Mouse (Mus musculus) embryonic fibroblast, embryonic 13.5 days (primary cell): ENCODE results near the gene Vmn2r83. TPM values are rescaled to one million over a fixed set of nuclear protein-coding genes. Genes with fewer than 3 reads are reported as not detected.

Experiments
- H3K27ac ChIP-seq: 2 replicates; pipeline ENCODE4 v1.5.1; 2012; ENCODE audit warnings: low read length, control low read depth, inconsistent platforms; ENCODE audit not compliant: insufficient read depth
- H3K4me1 ChIP-seq: 2 replicates; pipeline ENCODE4 v1.6.1; 2011; ENCODE audit warnings: low read length; ENCODE audit not compliant: control insufficient read depth, insufficient read depth
- H3K4me3 ChIP-seq: 2 replicates; pipeline ENCODE4 v1.5.1; 2011; ENCODE audit warnings: mild to moderate bottlenecking, control low read depth, low read length; ENCODE audit not compliant: insufficient read depth
- CTCF ChIP-seq: IDR thresholded peaks from 2 replicates; pipeline ENCODE4 v1.5.1; 2011; ENCODE audit warnings: mild to moderate bottlenecking, control low read depth, low read length, moderate library complexity, borderline replicate concordance; ENCODE audit not compliant: insufficient read depth
- POLR2A ChIP-seq: IDR thresholded peaks from 2 replicates; pipeline ENCODE4 v1.6.1; 2011; ENCODE audit warnings: low read depth, mild to moderate bottlenecking, control low read depth, low read length, moderate library complexity
- polyA plus RNA-seq: library from polyadenylated mRNA; stranded (reverse); fragments of >200 nt; gene quantifications from 2 replicates; pipeline ENCODE4 v1.2.4, GENCODE M21; 2011; ENCODE audit warnings: low read depth; ENCODE audit not compliant: missing spikeins, insufficient read length

The Vmn2r83 gene
- polyA plus RNA-seq, 1 experiment, result not detected

GRCm38 (mm10) chr10:79537271-79537670, 68.7 kb downstream of the Vmn2r83 start:
- H3K4me3 ChIP-seq, result no peak overlapping the region
- TF ChIP-seq CTCF (no peak), POLR2A (no peak)
- H3K27ac ChIP-seq, result no peak overlapping the region
- peaks cover 5% of the 10 kb centered on the region; the same call in 1 of the 2 replicates for H3K4me1 ChIP-seq

GRCm38 (mm10) chr10:79537781-79538180, 69.2 kb downstream of the Vmn2r83 start:
- no peak for TF ChIP-seq POLR2A
- no peak for TF ChIP-seq CTCF
- Histone ChIP-seq H3K4me1 (peaks cover 5% of the 10 kb centered on the region; the same call in 1 of the 2 replicates), H3K27ac (no peak overlapping the region), H3K4me3 (no peak overlapping the region)

- Histone ChIP-seq H3K27ac (no peak overlapping the region), H3K4me1 (peaks cover 5% of the 10 kb centered on the region; the same call in 1 of the 2 replicates), H3K4me3 (no peak overlapping the region)
- TF ChIP-seq POLR2A (no peak), CTCF (no peak)
These were observed 69.8 kb downstream of the Vmn2r83 start for GRCm38 (mm10) chr10:79538323-79538722.

- Histone ChIP-seq H3K27ac (no peak overlapping the region), H3K4me1 (peaks cover 5% of the 10 kb centered on the region; the same call in 1 of the 2 replicates), H3K4me3 (no peak overlapping the region)
- no peak for TF ChIP-seq CTCF
- no peak for TF ChIP-seq POLR2A
These were observed 70.3 kb downstream of the Vmn2r83 start for GRCm38 (mm10) chr10:79538873-79539272.

- Histone ChIP-seq H3K4me3 (no peak overlapping the region), H3K27ac (no peak overlapping the region), H3K4me1 (peaks cover 5% of the 10 kb centered on the region; the same call in 1 of the 2 replicates)
- no peak for TF ChIP-seq POLR2A
- no peak for TF ChIP-seq CTCF
These were observed 71.4 kb downstream of the Vmn2r83 start for GRCm38 (mm10) chr10:79539701-79540495.

DNA sequence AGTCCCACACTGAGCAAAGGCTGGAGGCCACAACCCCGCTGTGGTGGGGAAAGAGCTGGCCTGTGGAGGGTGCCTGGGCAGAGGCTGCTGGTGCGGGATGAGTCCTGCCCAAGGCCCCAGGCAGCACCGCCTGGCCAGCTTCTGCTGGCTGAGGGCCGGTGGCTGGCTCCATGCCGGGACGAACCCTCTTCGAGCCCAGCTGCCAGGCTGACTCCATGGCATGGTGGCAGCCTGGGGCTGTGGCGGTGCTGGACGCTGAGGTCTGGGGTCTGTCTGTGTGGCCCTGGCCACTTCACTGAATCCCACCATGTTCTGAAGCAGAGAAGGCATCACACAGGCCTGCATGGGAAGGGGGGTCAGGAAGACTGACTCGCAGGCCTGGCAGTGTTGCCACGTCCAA, 72.2 kb downstream of the Vmn2r83 start:
- Histone ChIP-seq H3K4me1 (peaks cover 5% of the 10 kb centered on the region; the same call in 1 of the 2 replicates), H3K27ac (no peak overlapping the region), H3K4me3 (no peak overlapping the region)
- no peak for TF ChIP-seq POLR2A
- no peak for TF ChIP-seq CTCF

DNA sequence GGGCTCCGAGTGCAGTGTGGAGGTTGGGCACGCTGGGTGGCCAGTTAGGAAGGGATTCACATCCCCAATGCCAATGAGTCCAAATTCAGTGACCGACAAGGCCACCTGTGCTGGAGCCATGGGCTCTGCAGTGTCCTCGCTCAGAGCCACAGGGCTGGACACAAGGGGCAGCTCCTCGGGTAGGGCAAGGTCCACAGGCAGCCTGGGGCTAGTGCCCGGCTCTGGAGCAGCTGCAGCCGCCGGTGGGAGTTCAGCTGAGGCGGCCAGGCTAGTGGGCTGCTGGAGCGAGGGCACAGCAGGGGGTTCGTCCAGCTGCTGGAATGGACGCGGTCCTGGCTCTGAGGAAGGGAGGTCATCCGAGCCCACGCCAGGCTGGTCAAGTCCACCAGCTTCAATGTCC, 73.0 kb downstream of the Vmn2r83 start:
- Histone ChIP-seq H3K27ac (no peak overlapping the region), H3K4me1 (peaks cover 5% of the 10 kb centered on the region; the same call in 1 of the 2 replicates), H3K4me3 (no peak overlapping the region)
- TF ChIP-seq POLR2A (no peak), CTCF (no peak)

- no peak overlapping the region for H3K4me3 ChIP-seq
- no peak for TF ChIP-seq CTCF
- TF ChIP-seq POLR2A, result no peak
- no peak overlapping the region for H3K27ac ChIP-seq
- H3K4me1 ChIP-seq, result peaks cover 5% of the 10 kb centered on the region; the same call in 1 of the 2 replicates
These were observed 73.6 kb downstream of the Vmn2r83 start for GRCm38 (mm10) chr10:79542171-79542570.

Other genes with a start within 250 kb of the Vmn2r83 start
- gene Vmn2r81, start 221.0 kb upstream of the Vmn2r83 start, polyA plus RNA-seq, result not detected in 2 replicates
- gene Vmn2r82, start 112.2 kb upstream of the Vmn2r83 start, polyA plus RNA-seq, result not detected in 2 replicates
- gene Plpp2, start 65.1 kb downstream of the Vmn2r83 start, polyA plus RNA-seq, result 23.5 and 39.4 TPM in 2 replicates
- 24.7 and 33.6 TPM in 2 replicates for gene Mier2, start 86.5 kb downstream of the Vmn2r83 start, polyA plus RNA-seq
- gene Theg, start 118.6 kb downstream of the Vmn2r83 start, polyA plus RNA-seq, result not detected in 2 replicates
- gene C2cd4c, start 145.3 kb downstream of the Vmn2r83 start, polyA plus RNA-seq, result 0.19 TPM in 1 of 2 replicates, not detected in the other
- 15.0 and 18.7 TPM in 2 replicates for gene Shc2, start 169.2 kb downstream of the Vmn2r83 start, polyA plus RNA-seq
- gene Odf3l2, start 177.0 kb downstream of the Vmn2r83 start, polyA plus RNA-seq, result not detected in 2 replicates
- gene Madcam1, start 195.8 kb downstream of the Vmn2r83 start, polyA plus RNA-seq, result not detected in 2 replicates
- gene Tpgs1, start 200.6 kb downstream of the Vmn2r83 start, polyA plus RNA-seq, result 15.5 and 16.0 TPM in 2 replicates
- gene Cdc34, start 213.5 kb downstream of the Vmn2r83 start, polyA plus RNA-seq, result 117 and 149 TPM in 2 replicates
- gene Gzmm, start 220.3 kb downstream of the Vmn2r83 start, polyA plus RNA-seq, result 0.65 TPM in 1 of 2 replicates, not detected in the other
- gene Bsg, start 235.8 kb downstream of the Vmn2r83 start, polyA plus RNA-seq, result 766 and 774 TPM in 2 replicates
- gene Hcn2, start 247.9 kb downstream of the Vmn2r83 start, polyA plus RNA-seq, result 0.91 and 1.9 TPM in 2 replicates